Mouse (Mus musculus) mouse embryonic stem cell (cell line): Measurements from ENCODE around the gene Isoc2b.

ENCODE experiments used
- in situ Hi-C, 2 experiments: fragments of 300-500 bp; cut with MboI; formaldehyde crosslinking; loops; 1 replicate in 1 of 2; 3 replicates in 1 of 2; pipeline ENCODE4 v1.14.3; 2019 to 2020; ENCODE audit warnings: low sequenced_read_pairs in 2 of 2, low pct_unique_long_range_greater_than_20kb in 1 of 2, mixed read lengths in 1 of 2; ENCODE audit not compliant: unreplicated experiment in 1 of 2

The Isoc2b gene

DNA sequence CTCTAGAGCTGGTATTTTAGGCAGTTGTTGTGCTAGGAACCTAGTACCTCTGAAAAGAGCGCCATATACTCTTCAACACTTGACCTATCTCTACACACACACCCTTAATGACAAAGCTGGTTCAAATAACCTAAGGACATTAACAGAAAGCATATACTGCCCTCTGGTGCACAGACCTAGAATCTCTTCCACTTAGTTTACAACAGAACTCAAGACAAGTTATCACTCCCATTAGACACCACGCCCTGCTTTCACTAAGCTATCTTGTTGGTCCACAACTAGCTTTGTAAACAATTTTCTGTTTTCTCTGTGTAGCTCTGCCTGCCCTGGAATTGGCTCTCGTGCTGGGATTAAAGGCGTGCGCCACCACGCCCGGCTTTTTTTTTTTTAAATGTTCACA, 63.3 kb downstream of the Isoc2b start:
- in situ Hi-C loops: no loop called here

DNA sequence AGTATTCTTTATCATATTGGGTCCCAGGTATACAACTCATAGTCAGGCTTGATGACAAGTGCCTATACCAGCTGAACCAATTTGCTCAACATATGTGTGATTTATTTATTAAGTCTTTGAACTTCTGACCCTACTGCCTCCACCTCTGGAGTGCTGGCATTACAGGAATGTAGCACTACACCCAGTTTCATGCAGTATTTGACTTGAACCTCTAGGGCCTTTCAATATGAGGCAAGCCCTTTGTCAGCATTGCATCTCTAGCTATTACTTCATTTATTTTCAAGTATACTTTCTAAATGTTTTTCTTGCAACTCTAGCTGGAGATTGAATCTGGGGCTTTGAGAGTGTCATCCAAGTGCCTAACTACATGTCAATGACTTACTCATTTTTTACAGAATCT, 67.8 kb downstream of the Isoc2b start:
- in situ Hi-C loops: no loop called here

DNA sequence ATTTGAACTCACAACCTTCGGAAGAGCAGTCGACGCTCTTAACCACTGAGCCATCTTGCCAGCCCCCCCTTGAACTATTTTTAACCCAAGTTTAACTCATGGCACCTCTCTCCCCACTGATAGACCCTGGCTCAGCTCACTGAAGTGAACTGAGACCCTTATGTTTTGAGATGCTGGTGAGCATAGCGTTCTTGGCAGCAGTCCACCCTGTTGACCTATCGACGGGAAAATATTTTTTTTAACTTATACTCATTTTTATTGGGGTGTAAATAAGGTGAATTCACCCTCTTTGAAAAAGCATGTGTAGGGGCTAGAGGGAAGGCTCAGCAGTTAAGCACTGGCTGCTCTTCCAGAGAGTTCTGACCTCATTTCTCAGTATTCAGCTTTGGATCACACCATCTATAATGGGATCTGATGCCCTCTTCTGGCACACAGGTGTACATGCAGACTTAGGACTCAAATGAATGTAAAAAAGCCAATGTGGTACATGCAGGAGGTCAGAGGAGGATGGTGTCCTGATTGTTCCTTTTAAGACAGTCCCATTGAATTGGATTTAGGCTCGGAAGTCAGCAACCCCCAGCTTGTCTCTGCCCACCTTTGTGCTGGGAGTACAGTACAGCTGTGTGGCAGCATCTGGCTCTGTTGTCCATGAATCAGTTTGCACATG, 74.2 kb downstream of the Isoc2b start:
- in situ Hi-C loops: no loop called here
